Mouse (Mus musculus): ENCODE results near the gene Samd13. TPM values are rescaled to one million over a fixed set of nuclear protein-coding genes. Genes with fewer than 3 reads are reported as not detected.

The Samd13 gene
- polyA plus RNA-seq, 1 experiment = not detected

DNA sequence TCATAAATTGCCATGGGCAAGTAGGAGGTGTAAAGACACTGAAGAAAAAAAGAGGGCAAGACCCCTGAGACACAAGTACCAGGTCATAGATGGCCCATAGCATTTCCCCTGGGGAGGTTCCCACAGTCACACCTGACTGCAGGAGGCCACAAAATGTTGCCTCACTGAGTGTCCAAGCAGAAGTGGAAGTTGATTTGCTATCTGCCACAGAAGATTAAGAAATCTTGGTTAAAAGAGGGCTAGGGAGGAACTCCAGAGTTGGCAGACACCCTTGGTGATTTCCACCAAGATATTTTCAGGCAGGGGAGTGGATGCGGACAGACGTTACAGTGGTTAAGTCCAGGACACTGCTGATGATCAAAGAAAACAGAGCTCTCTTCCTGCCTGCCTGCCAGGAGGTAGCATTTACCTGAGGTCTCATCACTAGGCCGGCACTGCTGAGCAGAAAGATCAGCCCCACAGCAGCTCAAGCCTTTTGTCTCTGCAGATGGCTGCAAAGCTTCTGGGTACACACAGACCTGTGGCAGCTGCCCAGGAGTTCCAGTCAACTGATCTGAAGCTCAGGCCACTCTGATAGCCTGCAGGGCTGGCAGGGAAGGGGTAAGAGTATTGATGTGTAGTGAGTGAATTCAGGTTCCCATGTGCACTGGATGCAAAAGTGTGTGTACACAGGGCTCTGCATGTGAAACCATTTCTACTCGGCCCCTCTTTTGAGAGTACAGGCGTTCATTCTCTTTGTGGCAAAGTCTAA lies 68.7 kb downstream of the Samd13 start:
- H3K27me3 ChIP-seq (ENCODE audit: control insufficient read depth, insufficient read depth, insufficient read length) = no peaks in the 10 kb centered on the region
- H3K4me3 ChIP-seq = no peak overlapping the region
- no peak overlapping the region for H3K4me2 ChIP-seq (ENCODE audit: low read depth)
- no peaks in the 10 kb centered on the region for H3K36me3 ChIP-seq (ENCODE audit: control insufficient read depth, insufficient read depth)
- TF ChIP-seq TCF12 (IDR thresholded peaks at IDR 0.05; ENCODE audit: insufficient read depth, poor library complexity, severe bottlenecking) (no peak), MYOG (IDR thresholded peaks at IDR 0.05; ENCODE audit: control insufficient read depth in 1 of 3, insufficient read depth in 1 of 3, insufficient read length in 2 of 3, low read depth in 2 of 3) (no peak), MAX (IDR thresholded peaks at IDR 0.05; ENCODE audit: low read depth) (no peak), MYOD1 (IDR thresholded peaks at IDR 0.05; ENCODE audit: control insufficient read depth in 1 of 3, insufficient read length in 2 of 3, low read depth in 2 of 3) (no peak), TCF3 (IDR thresholded peaks at IDR 0.05; ENCODE audit: insufficient read length, low read depth) (no peak), SRF (IDR thresholded peaks at IDR 0.05; ENCODE audit: control insufficient read depth, insufficient read length, low read depth) (no peak), POLR2AphosphoS2 (IDR thresholded peaks at IDR 0.05; ENCODE audit: insufficient read length, low read depth) (no peak), E2F4 (IDR thresholded peaks at IDR 0.05; ENCODE audit: insufficient read depth) (no peak), CEBPB (IDR thresholded peaks at IDR 0.05; ENCODE audit: insufficient read depth, poor library complexity, severe bottlenecking) (no peak), POLR2A (IDR thresholded peaks at IDR 0.05; ENCODE audit: insufficient read length, low read depth) (no peak), REST (IDR thresholded peaks at IDR 0.05; ENCODE audit: insufficient read depth, insufficient read length) (no peak), USF1 (IDR thresholded peaks at IDR 0.05; ENCODE audit: low read depth) (no peak)
- H3K79me2 ChIP-seq (ENCODE audit: control insufficient read depth, insufficient read depth) = no peaks in the 10 kb centered on the region
- no peak overlapping the region for H3ac ChIP-seq (ENCODE audit: control insufficient read depth, insufficient read length)

DNA sequence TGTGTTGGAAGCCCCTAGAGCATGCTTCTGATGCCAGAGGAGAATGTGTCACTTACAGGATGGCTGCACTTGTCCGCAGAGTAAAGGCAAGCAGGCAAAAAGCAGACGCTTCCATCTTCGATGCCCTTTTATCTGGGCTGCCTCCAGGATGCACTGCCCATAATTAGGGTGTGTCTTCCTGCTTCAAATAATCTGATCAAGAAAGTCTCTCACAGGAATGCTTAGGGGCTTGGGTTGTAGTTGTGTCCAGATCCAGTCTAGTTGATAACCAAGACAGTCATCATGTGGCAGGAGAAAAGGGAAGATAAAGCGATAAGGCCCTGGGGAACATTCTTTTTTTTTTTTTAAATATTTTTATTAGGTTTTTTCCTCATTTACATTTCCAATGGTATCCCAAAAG lies 69.9 kb downstream of the Samd13 start, which contains the start of gene Dnase2b:
Dnase2b (minus strand) TSS at position 101 of the 400 bp plus-strand sequence.
- no peaks in the 10 kb centered on the region for H3K27me3 ChIP-seq (ENCODE audit: control insufficient read depth, insufficient read depth, insufficient read length)
- no peaks in the 10 kb centered on the region for H3K36me3 ChIP-seq (ENCODE audit: control insufficient read depth, insufficient read depth)
- no peak within 1 kb of the TSS for H3ac ChIP-seq (ENCODE audit: control insufficient read depth, insufficient read length)
- H3K79me2 ChIP-seq (ENCODE audit: control insufficient read depth, insufficient read depth) = no peaks in the 10 kb centered on the region
- no peak within 1 kb of the TSS for H3K4me3 ChIP-seq
- H3K4me2 ChIP-seq (ENCODE audit: low read depth) = no peak within 1 kb of the TSS
- TF ChIP-seq SRF (IDR thresholded peaks at IDR 0.05; ENCODE audit: control insufficient read depth, insufficient read length, low read depth) (no peak), CEBPB (IDR thresholded peaks at IDR 0.05; ENCODE audit: insufficient read depth, poor library complexity, severe bottlenecking) (no peak)

DNA sequence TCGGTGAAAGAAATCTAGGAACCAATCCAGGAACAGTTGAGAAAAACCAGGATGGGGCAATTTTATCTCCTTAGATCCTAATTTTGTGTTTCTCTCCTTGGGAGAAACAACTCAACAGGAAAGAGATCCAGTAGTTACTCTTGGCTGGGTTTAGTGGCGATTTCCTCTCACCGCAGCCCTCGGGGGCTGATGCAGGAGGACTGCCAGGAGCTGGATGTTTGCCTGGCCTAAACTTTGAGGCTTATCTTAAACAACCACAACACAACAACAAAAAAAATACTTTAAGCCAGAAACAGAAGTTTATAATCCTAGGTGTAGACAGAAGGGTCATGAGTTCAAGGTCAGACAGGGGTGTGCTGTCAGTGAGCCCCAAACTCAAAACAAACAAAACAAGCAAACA lies 73.6 kb downstream of the Samd13 start:
- no peak overlapping the region for H3K4me3 ChIP-seq
- H3ac ChIP-seq (ENCODE audit: control insufficient read depth, insufficient read length) = no peak overlapping the region
- H3K36me3 ChIP-seq (ENCODE audit: control insufficient read depth, insufficient read depth) = no peaks in the 10 kb centered on the region
- no peak overlapping the region for H3K4me2 ChIP-seq (ENCODE audit: low read depth)
- no peaks in the 10 kb centered on the region for H3K27me3 ChIP-seq (ENCODE audit: control insufficient read depth, insufficient read depth, insufficient read length)
- H3K79me2 ChIP-seq (ENCODE audit: control insufficient read depth, insufficient read depth) = no peaks in the 10 kb centered on the region
- no peak for TF ChIP-seq REST (IDR thresholded peaks at IDR 0.05; ENCODE audit: insufficient read depth, insufficient read length)
- no peak for TF ChIP-seq CEBPB (IDR thresholded peaks at IDR 0.05; ENCODE audit: insufficient read depth, poor library complexity, severe bottlenecking)
- TF ChIP-seq USF1 (IDR thresholded peaks at IDR 0.05; ENCODE audit: low read depth) = no peak
- TF ChIP-seq MYOG (IDR thresholded peaks at IDR 0.05; ENCODE audit: control insufficient read depth in 1 of 3, insufficient read depth in 1 of 3, insufficient read length in 2 of 3, low read depth in 2 of 3) = no peak
- no peak for TF ChIP-seq POLR2AphosphoS2 (IDR thresholded peaks at IDR 0.05; ENCODE audit: insufficient read length, low read depth)
- no peak for TF ChIP-seq TCF12 (IDR thresholded peaks at IDR 0.05; ENCODE audit: insufficient read depth, poor library complexity, severe bottlenecking)
- no peak for TF ChIP-seq MAX (IDR thresholded peaks at IDR 0.05; ENCODE audit: low read depth)
- no peak for TF ChIP-seq E2F4 (IDR thresholded peaks at IDR 0.05; ENCODE audit: insufficient read depth)
- TF ChIP-seq SRF (IDR thresholded peaks at IDR 0.05; ENCODE audit: control insufficient read depth, insufficient read length, low read depth) = no peak
- TF ChIP-seq POLR2A (IDR thresholded peaks at IDR 0.05; ENCODE audit: insufficient read length, low read depth) = no peak
- no peak for TF ChIP-seq TCF3 (IDR thresholded peaks at IDR 0.05; ENCODE audit: insufficient read length, low read depth)
- no peak for TF ChIP-seq MYOD1 (IDR thresholded peaks at IDR 0.05; ENCODE audit: control insufficient read depth in 1 of 3, insufficient read length in 2 of 3, low read depth in 2 of 3)

DNA sequence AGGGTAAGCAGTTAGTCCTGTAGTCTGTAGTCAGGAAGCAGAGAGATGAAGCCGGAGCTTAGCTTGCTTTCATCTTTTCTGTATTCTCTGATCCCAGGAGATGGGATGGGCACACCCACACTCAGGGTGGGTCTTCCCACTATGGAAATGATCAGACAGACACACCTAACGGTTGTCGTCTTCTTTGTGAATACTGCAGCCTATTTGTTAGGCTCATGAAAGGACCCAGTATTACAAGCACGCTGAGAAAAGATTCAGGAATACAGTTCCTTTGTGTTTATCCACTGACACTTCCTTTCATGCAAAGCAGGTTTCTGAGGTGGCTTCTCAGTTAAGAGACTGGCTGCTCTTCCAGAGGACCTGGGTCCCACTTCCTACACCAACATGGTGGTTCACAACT lies 74.1 kb downstream of the Samd13 start:
- Histone ChIP-seq H3K79me2 (ENCODE audit: control insufficient read depth, insufficient read depth) (no peaks in the 10 kb centered on the region), H3ac (ENCODE audit: control insufficient read depth, insufficient read length) (no peak overlapping the region), H3K27me3 (ENCODE audit: control insufficient read depth, insufficient read depth, insufficient read length) (no peaks in the 10 kb centered on the region), H3K4me3 (no peak overlapping the region), H3K4me2 (ENCODE audit: low read depth) (no peak overlapping the region), H3K36me3 (ENCODE audit: control insufficient read depth, insufficient read depth) (no peaks in the 10 kb centered on the region)
- TF ChIP-seq POLR2AphosphoS2 (IDR thresholded peaks at IDR 0.05; ENCODE audit: insufficient read length, low read depth) (no peak), USF1 (IDR thresholded peaks at IDR 0.05; ENCODE audit: low read depth) (no peak), MYOG (IDR thresholded peaks at IDR 0.05; ENCODE audit: control insufficient read depth in 1 of 3, insufficient read depth in 1 of 3, insufficient read length in 2 of 3, low read depth in 2 of 3) (no peak), MAX (IDR thresholded peaks at IDR 0.05; ENCODE audit: low read depth) (no peak), REST (IDR thresholded peaks at IDR 0.05; ENCODE audit: insufficient read depth, insufficient read length) (no peak), TCF3 (IDR thresholded peaks at IDR 0.05; ENCODE audit: insufficient read length, low read depth) (no peak), E2F4 (IDR thresholded peaks at IDR 0.05; ENCODE audit: insufficient read depth) (no peak), TCF12 (IDR thresholded peaks at IDR 0.05; ENCODE audit: insufficient read depth, poor library complexity, severe bottlenecking) (no peak), SRF (IDR thresholded peaks at IDR 0.05; ENCODE audit: control insufficient read depth, insufficient read length, low read depth) (no peak), POLR2A (IDR thresholded peaks at IDR 0.05; ENCODE audit: insufficient read length, low read depth) (no peak), CEBPB (IDR thresholded peaks at IDR 0.05; ENCODE audit: insufficient read depth, poor library complexity, severe bottlenecking) (no peak), MYOD1 (IDR thresholded peaks at IDR 0.05; ENCODE audit: control insufficient read depth in 1 of 3, insufficient read length in 2 of 3, low read depth in 2 of 3) (no peak)

All from myocyte (in vitro differentiated cells).